Mouse (Mus musculus): Measurements from ENCODE around the gene a.
"Not testable (repeated sequence)": the region's sequence is repeated elsewhere in the genome, so short reads cannot be mapped to it uniquely, and the experiment has no call there.

The a gene

GRCm38 (mm10) chr2:154836537-154836936 is 45.3 kb downstream of the a start:
- no peak for DNase-seq (ENCODE audit: extremely low read depth, low read depth)

DNA sequence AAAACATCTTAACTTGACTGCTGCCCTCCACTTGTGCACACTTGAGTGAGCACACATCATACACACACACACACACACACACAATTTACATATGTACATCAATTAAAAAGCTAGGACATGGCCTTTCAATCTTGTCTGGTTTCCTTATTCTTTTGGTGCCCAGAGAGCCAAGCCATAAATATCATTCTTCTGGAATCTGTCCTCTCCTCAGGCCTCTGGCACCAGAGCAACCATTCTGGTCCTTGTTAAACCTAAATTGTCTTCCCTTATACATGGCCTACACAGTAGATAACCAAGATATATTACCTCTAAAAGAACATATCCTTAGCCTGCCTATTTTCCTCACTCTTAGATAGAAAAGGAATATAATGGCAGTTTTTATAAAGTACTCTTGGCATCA is 56.9 kb downstream of the a start:
- DNase-seq (ENCODE audit: extremely low read depth, low read depth) = no peak

GRCm38 (mm10) chr2:154855383-154855782 is 64.2 kb downstream of the a start:
- no peak for DNase-seq (ENCODE audit: extremely low read depth, low read depth)

DNA sequence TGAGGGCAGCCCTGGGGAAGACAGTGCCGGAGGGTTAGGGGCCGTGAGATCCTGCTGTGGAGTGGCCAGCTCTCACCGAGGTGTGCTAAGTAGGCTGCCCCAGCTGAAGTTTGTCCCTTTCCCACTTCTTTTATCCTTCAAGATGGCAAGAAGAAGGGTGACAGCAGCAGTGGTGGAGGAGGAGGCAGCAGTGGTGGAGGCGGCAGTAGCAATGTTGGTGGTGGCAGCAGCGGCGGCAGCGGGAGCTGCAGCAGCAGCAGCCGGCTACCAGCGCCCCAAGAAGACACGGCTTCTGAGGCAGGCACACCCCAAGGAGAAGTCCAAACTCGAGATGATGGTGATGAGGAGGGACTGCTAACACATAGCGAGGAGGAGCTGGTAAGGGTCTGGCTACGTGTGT is 72.5 kb downstream of the a start:
- DNase-seq (ENCODE audit: extremely low read depth, low read depth) = no peak

- DNase-seq (ENCODE audit: extremely low read depth, low read depth) = no peak
These were observed 74.5 kb downstream of the a start for GRCm38 (mm10) chr2:154865696-154866095.

DNA sequence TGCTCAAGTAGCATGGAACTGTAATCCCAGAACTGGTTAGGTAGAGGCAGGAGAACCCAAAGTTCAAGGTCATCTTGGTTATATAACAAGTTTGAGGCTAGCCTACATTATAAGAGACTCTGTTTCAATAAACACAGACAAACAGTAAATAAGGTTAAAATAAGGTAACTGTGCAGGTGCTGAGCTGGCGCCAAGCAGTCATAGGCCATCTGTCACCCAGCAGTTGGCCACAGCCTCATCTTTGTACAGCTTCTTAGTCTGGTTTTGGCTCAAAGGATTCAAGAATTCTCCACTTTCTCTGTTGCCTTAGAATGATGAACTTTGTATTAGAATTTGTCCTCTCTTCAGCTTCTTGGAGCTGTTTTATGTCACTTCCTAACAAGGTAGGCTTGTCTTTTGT is 76.9 kb downstream of the a start:
- DNase-seq (ENCODE audit: extremely low read depth, low read depth) = no peak

- DNase-seq (ENCODE audit: extremely low read depth, low read depth) = no peak
These were observed 78.9 kb downstream of the a start for GRCm38 (mm10) chr2:154869954-154870641.

GRCm38 (mm10) chr2:154876621-154877020 is 85.4 kb downstream of the a start:
- DNase-seq (ENCODE audit: extremely low read depth, low read depth) = no peak

GRCm38 (mm10) chr2:154891585-154891984 is 100.4 kb downstream of the a start:
- DNase-seq (ENCODE audit: extremely low read depth, low read depth) = no peak

DNA sequence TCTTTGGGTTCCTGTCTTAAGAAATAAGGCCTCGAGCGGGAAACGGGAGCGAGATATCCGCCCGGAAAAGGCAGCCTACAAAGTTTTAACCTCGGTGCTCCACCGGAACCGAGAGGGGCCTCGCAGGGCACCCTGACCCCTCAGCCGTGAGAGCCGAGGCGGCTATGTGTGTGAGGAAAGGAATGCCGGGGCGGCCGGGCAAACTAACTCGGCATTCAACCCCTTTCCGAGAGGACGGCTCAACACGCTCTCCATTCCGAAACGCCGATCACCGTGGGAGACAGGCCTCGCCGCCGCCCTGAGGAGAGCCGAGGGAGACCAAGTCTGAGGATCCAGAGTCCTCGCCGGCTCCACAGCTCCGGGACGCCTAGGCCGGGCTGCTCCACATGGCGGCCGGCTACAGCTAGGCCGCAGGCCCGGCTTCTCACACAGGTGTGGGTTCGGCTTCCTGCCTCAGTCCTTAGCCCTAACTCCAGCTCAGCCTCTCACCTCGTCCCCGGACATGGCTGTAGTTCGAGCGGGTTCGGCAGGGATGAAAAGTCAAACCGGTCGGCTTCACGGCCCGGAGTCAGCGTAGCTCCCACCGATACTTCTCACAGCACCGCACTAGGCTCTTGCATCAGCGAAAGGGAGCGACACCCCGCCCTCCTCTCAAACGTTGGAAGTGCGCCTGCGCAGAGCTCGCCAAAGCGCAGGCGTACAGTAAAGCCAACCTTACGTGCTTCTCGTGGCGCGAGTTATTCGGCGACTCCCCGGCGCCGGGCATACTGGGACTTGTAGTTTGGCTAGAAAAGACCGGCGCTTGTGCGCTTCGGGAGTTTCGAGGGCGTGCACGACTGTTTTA is 101.2 kb downstream of the a start, which contains the start of gene Eif2s2:
Gene Eif2s2, minus strand, starts transcription at position 735 of the 844 bp plus-strand sequence.
- peak; percentile 96 for DNase-seq (ENCODE audit: extremely low read depth, low read depth)

DNA sequence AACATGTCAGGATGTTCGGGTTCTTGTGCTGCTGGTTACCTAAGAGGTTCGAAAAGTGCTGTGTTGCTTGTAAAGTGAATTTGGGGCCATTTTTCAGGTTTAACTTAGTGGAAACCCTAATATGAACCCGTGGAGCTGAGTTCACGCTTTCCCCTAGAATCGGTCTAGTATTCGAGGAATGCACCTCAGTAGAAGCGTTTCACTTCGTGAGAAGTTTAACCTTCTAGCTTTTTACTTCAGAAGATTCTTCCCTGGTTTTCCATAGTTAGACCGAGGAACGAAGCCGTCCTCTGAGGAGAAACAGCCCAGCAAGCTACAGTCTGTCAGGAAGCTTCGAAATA is 101.8 kb downstream of the a start:
- DNase-seq (ENCODE audit: extremely low read depth, low read depth) = no peak

- no peak for DNase-seq (ENCODE audit: extremely low read depth, low read depth)
These were observed 102.3 kb downstream of the a start for GRCm38 (mm10) chr2:154893548-154893947.

- not testable (repeated sequence) for DNase-seq (ENCODE audit: extremely low read depth, low read depth)
These were observed 107.8 kb downstream of the a start for GRCm38 (mm10) chr2:154899004-154899403.

DNA sequence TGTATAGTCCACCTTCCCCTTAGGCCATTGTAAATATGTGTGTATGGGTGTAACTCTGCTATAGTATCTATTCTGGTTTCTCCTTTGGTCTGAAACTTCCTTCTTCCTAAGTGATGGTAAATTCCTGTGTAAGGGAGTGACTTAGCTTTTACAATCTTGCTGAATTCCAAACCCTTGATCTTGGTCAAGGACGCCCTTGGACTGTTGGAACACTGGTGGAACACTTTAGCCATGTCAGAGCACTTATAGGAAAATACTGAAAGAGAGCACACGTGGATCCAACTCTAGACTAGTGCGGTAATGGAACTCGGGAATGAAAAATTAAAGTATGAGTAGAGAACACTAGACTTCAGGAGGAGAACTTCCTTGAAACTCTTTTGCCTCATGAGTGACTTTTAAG is 108.2 kb downstream of the a start:
- not testable (repeated sequence) for DNase-seq (ENCODE audit: extremely low read depth, low read depth)

DNA sequence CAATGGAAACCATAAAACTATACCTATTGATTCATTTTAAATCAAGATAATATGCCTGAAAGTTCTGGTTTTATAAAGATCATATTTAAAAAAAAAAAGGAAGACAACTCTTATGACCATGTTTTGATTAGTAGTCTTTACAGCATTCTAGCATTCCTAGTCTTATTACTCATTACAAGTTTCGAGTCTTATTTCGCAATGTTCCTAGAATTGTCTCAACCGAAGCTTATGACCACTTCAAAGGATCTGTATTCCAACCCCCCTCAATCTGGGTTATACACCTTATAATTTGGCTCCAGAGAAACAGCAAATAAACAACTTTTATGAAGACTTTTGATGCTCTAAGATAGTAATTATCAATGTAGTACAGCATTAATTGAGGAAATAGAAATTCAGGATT is 110.9 kb downstream of the a start:
- no peak for DNase-seq (ENCODE audit: extremely low read depth, low read depth)

GRCm38 (mm10) chr2:154905796-154906195 is 114.6 kb downstream of the a start:
- DNase-seq (ENCODE audit: extremely low read depth, low read depth) = no peak

GRCm38 (mm10) chr2:154908223-154908622 is 117.0 kb downstream of the a start:
- peak; percentile 33 for DNase-seq (ENCODE audit: extremely low read depth, low read depth)

DNA sequence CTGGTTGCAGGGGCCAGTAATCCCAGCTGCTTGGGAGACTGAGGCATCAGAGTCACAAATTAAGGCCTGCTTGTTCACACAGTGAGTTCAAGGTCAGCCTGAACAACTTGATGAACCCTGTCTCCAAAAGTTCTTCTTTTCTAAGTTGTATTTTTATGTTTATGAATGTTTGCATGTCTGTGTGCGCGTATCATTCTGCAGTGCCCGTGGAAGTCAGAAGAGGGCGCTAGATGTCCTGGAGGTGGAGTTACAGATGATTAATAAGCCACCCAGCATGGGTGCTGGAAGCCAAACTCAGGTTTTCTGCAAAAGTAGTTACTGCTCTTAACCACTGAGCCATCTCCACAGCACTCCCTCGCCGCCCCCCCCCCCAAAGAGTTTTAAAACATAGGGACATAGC is 118.6 kb downstream of the a start:
- DNase-seq (ENCODE audit: extremely low read depth, low read depth) = no peak

DNA sequence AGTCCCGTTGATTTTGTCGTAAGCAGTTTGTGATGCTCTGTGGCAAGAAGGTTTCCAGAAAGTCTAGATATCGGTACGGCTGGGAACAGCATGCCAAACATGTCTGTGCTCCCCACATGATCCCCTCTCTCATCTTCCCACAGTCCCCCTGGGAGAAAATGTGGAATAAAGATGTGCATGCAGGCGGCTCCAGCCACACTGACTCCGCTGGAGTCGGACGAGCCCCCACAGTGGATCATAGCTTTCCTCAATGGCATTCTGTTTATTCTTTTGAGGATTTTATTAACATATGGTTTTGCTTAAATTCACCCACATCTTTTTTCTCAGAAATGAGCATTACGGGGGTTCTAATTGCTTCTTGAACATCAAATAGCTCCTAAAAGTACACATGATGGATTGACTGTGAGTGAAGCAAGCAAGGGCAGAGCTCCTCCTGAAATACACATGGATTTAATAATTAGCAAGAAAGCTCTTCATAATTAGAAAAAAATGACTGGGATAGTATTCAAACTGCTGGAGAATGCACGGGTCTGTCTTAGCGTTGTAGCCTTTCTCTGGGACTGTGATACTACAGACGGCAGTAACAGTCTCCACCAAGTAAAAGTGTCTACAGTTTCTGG is 124.8 kb downstream of the a start:
- DNase-seq (ENCODE audit: extremely low read depth, low read depth) = no peak

GRCm38 (mm10) chr2:154916547-154916946 is 125.3 kb downstream of the a start:
- DNase-seq (ENCODE audit: extremely low read depth, low read depth) = peak; percentile 48

DNA sequence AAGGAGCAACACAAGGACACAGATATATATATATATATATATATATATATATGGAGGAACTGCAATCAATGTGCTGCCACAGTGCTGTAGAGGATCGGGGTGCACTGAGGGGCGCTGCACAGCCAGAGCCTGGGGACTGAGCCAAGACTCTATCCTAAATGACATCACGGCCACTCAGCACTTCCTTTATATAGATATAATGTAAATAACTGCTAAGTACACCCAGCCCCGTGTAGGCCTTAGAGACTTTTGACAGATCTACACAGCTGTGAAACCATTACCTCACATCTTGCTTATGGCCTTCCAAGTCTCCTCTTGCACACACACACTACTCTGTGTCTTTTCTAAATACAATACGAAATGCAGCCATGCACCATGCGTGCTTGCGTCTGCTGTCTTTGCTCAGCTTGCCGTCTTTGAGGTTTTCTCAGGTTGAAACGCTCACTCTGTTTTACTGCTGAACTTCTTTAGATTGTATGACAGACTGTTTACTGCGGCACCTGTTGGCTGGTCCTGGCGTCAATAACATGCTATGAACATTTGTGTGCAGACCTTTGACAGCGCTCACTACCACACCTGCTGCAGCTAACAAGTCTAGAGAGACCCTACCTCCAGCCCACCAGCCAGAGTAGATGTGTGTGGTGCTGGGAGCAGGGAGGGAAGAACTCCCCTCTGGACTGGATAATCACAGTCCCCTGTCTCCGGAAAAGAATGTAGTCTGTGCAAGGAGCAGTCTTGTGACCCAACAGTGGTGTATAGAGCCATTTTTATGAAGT is 126.9 kb downstream of the a start:
- no peak for DNase-seq (ENCODE audit: extremely low read depth, low read depth)

GRCm38 (mm10) chr2:154920896-154921295 is 129.7 kb downstream of the a start:
- no peak for DNase-seq (ENCODE audit: extremely low read depth, low read depth)

Data from MEL-GATA-1-ER (cell line).